Mouse (Mus musculus) CH12.LX (cell line): ENCODE measurements around the gene Wdr37. TPM values are rescaled to one million over a fixed set of nuclear protein-coding genes. Genes with fewer than 3 reads are reported as not detected.

Experiments used
- DNase-seq: peaks from one replicate; pipeline ENCODE4 v3.0.0-alpha.2; 2013; ENCODE audit errors: extremely low read depth
- H3K27ac ChIP-seq: 2 replicates; pipeline ENCODE4 v1.5.1; 2012; ENCODE audit warnings: low read depth, mild to moderate bottlenecking, control low read depth, moderate library complexity; ENCODE audit not compliant: insufficient read depth
- H3K27me3 ChIP-seq: replicated peaks from 2 replicates; pipeline ENCODE3; 2012; ENCODE audit warnings: inconsistent platforms
- H3K36me3 ChIP-seq, 2 experiments: replicated peaks in 1 of 2; 2 replicates each; pipeline versions ENCODE3 to v1.6.1; 2012; ENCODE audit warnings: inconsistent platforms in 1 of 2, low read length in 1 of 2, mild to moderate bottlenecking in 1 of 2, mixed read lengths in 1 of 2, moderate library complexity in 1 of 2; ENCODE audit not compliant: control insufficient read depth in 1 of 2, insufficient read depth in 1 of 2
- H3K4me1 ChIP-seq, 2 experiments: 2 replicates each; pipeline ENCODE4 v1.6.1; 2012; ENCODE audit warnings: inconsistent platforms in 1 of 2, moderate library complexity in 1 of 2; ENCODE audit not compliant: insufficient read depth in 2 of 2, control insufficient read depth in 1 of 2
- H3K4me2 ChIP-seq: 2 replicates; pipeline ENCODE4 v1.6.1; 2012; ENCODE audit warnings: low read depth, mild to moderate bottlenecking, control low read depth; ENCODE audit not compliant: poor library complexity, insufficient read depth, severe bottlenecking
- H3K4me3 ChIP-seq, 3 experiments: fragments of 150-350 bp in 1 of 3; sonication (generic) in 1 of 3; replicated peaks in 1 of 3; 2 replicates each; pipeline versions ENCODE3 to v1.5.1; 2011 to 2012; ENCODE audit warnings: low read depth in 2 of 3, low read length in 2 of 3, mild to moderate bottlenecking in 2 of 3, moderate library complexity in 2 of 3, control low read depth in 1 of 3, improper control_type of control experiment in 1 of 3, inconsistent platforms in 1 of 3, mixed read lengths in 1 of 3; ENCODE audit not compliant: poor library complexity in 1 of 3
- H3K79me2 ChIP-seq: replicated peaks from 2 replicates; pipeline ENCODE4 v1.6.1; 2012; ENCODE audit warnings: mild to moderate bottlenecking, moderate library complexity; ENCODE audit not compliant: control insufficient read depth, poor library complexity, insufficient read depth, severe bottlenecking; ENCODE audit errors: extremely low read depth
- H3K9ac ChIP-seq: 2 replicates; pipeline ENCODE4 v1.6.1; 2012; ENCODE audit warnings: low read depth, mild to moderate bottlenecking, control low read depth, moderate library complexity; ENCODE audit not compliant: insufficient read depth
- H3K9me3 ChIP-seq: replicated peaks from 2 replicates; pipeline ENCODE3; 2012; ENCODE audit warnings: low read length, inconsistent platforms, mixed read lengths
- CHD1 ChIP-seq: IDR thresholded peaks from 2 replicates; pipeline ENCODE4 v1.6.1; 2012; ENCODE audit warnings: low read depth, low read length, improper control_type of control experiment, inconsistent platforms
- CTCF ChIP-seq, 2 experiments: IDR thresholded peaks in 1 of 2; conservative IDR thresholded peaks in 1 of 2; 2 replicates each; pipeline ENCODE4 v1.5.1; 2011 to 2012; ENCODE audit warnings: low read depth in 2 of 2, low read length in 2 of 2, improper control_type of control experiment in 1 of 2, inconsistent platforms in 1 of 2, mild to moderate bottlenecking in 1 of 2, moderate library complexity in 1 of 2
- EP300 ChIP-seq: IDR thresholded peaks from 2 replicates; pipeline ENCODE4 v1.6.1; 2011; ENCODE audit warnings: low read length, improper control_type of control experiment
- HCFC1 ChIP-seq: IDR thresholded peaks from 2 replicates; pipeline ENCODE4 v1.6.1; 2012; ENCODE audit warnings: low read depth, mild to moderate bottlenecking, inconsistent platforms, low read length, improper control_type of control experiment
- IRF4 ChIP-seq: IDR thresholded peaks from 2 replicates; pipeline ENCODE4 v1.6.1; 2014; ENCODE audit warnings: low read depth, mild to moderate bottlenecking, inconsistent platforms, low read length, improper control_type of control experiment
- JUN ChIP-seq: IDR thresholded peaks from 2 replicates; pipeline ENCODE4 v1.6.1; 2011; ENCODE audit warnings: low read depth, mild to moderate bottlenecking, low read length, improper control_type of control experiment, moderate library complexity; ENCODE audit not compliant: insufficient read depth
- MAFK ChIP-seq: IDR thresholded peaks from 2 replicates; pipeline ENCODE4 v1.6.1; 2011; ENCODE audit warnings: low read length, improper control_type of control experiment; ENCODE audit not compliant: insufficient replicate concordance
- MAX ChIP-seq: IDR thresholded peaks from 2 replicates; pipeline ENCODE4 v1.6.1; 2011; ENCODE audit warnings: low read length, improper control_type of control experiment
- MEF2A ChIP-seq: IDR thresholded peaks from 2 replicates; pipeline ENCODE4 v1.6.1; 2014; ENCODE audit warnings: low read depth, mild to moderate bottlenecking, inconsistent platforms, low read length, improper control_type of control experiment, borderline replicate concordance
- MYC ChIP-seq: IDR thresholded peaks from 2 replicates; pipeline ENCODE4 v1.6.1; 2011; ENCODE audit warnings: low read depth, mild to moderate bottlenecking, improper control_type of control experiment, low read length
- POLR2AphosphoS2 ChIP-seq: IDR thresholded peaks from 2 replicates; pipeline ENCODE4 v1.6.1; 2011; ENCODE audit warnings: low read depth, low read length, improper control_type of control experiment
- RAD21 ChIP-seq: IDR thresholded peaks from 2 replicates; pipeline ENCODE4 v1.6.1; 2011; ENCODE audit warnings: low read depth, mild to moderate bottlenecking, low read length, improper control_type of control experiment, moderate library complexity
- SIN3A ChIP-seq: IDR thresholded peaks from 2 replicates; pipeline ENCODE4 v1.6.1; 2012; ENCODE audit warnings: low read length, improper control_type of control experiment, inconsistent platforms
- SMC3 ChIP-seq: IDR thresholded peaks from 2 replicates; pipeline ENCODE4 v1.6.1; 2011; ENCODE audit warnings: low read depth, low read length, improper control_type of control experiment
- TCF12 ChIP-seq: IDR thresholded peaks from 2 replicates; pipeline ENCODE4 v1.6.1; 2014; ENCODE audit warnings: low read depth, mild to moderate bottlenecking, inconsistent platforms, low read length, improper control_type of control experiment
- USF1 ChIP-seq: IDR thresholded peaks from 2 replicates; pipeline ENCODE4 v1.6.1; 2014; ENCODE audit warnings: low read depth, mild to moderate bottlenecking, inconsistent platforms, low read length, improper control_type of control experiment
- ZMIZ1 ChIP-seq: IDR thresholded peaks from 2 replicates; pipeline ENCODE4 v1.6.1; 2012; ENCODE audit warnings: low read depth, mild to moderate bottlenecking, inconsistent platforms, low read length, improper control_type of control experiment
- dilution Hi-C: fragments of 300-500 bp; cut with MboI; formaldehyde crosslinking; loops from 2 replicates; pipeline ENCODE4 v1.14.3; 2020; ENCODE audit warnings: low sequenced_read_pairs; ENCODE audit not compliant: extremely low pct_unique_long_range_greater_than_20kb, extremely low pct_ligation_motif_present
- in situ Hi-C: fragments of 300-500 bp; cut with MboI; formaldehyde crosslinking; loops from 3 replicates; pipeline ENCODE4 v1.14.3; 2019; ENCODE audit warnings: low sequenced_read_pairs, low pct_ligation_motif_present, low pct_unique_long_range_greater_than_20kb, mixed read lengths
- polyA plus RNA-seq: library from polyadenylated mRNA; unstranded; fragments of >175 nt; gene quantifications from 2 replicates; pipeline ENCODE4 v1.2.1, GENCODE M21; 2012; ENCODE audit warnings: low read depth; ENCODE audit not compliant: insufficient read length
- total RNA-seq, 2 experiments: library from RNA; depleted of rRNA; stranded (reverse); fragments of 300-350 nt in 1 of 2; fragments of >200 nt in 1 of 2; gene quantifications; 2 replicates each; pipeline ENCODE4 v1.2.3; 2012 to 2014

The Wdr37 gene
- total and polyA plus RNA-seq, 3 experiments: 11.8 to 24.2 (median 13.4) TPM

DNA sequence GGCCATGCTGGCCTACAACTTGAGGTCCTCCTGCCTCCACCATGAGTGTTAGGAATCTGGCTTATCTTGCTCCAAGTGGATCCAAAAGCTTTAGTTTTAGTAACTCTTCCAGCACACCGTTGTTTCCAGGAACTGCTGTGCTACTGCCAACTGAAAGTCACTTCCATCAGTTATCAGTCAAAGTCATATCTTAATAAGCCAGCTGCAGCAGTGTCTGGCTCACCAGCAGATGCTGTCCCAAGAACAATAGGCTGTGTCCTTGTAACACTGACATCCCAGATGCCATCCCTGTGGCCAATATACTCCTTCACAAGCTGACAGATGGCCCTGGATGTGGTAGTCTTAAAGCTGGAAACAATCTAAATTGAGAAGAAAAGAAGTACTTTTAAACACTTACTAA, 22.4 kb downstream of the Wdr37 start:
- Histone ChIP-seq H3K79me2 (0 out of 2 replicates have a peak, but pooled peaks cover 3% of the 10 kb centered on the region), H3K27me3 (no peaks in the 10 kb centered on the region), H3K4me1 (peaks cover 5 to 10% of the 10 kb centered on the region in 2 experiments), H3K9ac (no peak overlapping the region), H3K27ac (no peak overlapping the region), H3K9me3 (no peaks in the 10 kb centered on the region), H3K4me3 (no peak overlapping the region), H3K4me2 (no peak overlapping the region), H3K36me3 (peaks cover 33 to 71% of the 10 kb centered on the region in 2 experiments)
- TF ChIP-seq CTCF (conservative IDR thresholded peaks at IDR 0.05 in 1 of 2, IDR thresholded peaks at IDR 0.05 in 1 of 2; ENCODE audit: low read depth in 2 of 2, low read length in 2 of 2) (no peak), POLR2AphosphoS2 (no peak), EP300 (no peak), MAX (no peak), MEF2A (no peak), HCFC1 (no peak), TCF12 (no peak), IRF4 (no peak), SMC3 (no peak), ZMIZ1 (no peak), CHD1 (no peak), MAFK (no peak), JUN (no peak)
- no peak for DNase-seq
- dilution Hi-C loops (no loop called here), in situ Hi-C loops (no loop called here)

DNA sequence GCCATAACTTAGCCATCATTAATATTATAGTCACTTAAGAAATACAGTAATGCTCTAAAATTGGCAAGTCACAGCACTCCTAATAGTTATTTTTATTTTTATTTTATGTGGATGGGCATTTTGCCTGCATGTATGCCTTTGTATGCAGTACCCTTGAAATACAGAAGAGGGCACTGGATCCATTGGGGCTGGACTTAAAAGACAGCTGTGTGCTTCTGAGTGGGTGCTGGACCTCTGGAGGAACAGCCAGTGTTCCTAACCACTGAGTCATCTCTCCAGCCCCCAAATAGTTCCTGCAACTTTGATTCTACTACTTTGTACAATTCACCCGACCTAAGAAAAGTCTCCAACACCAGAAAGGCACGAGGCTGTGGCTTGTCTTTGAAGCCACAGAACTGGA, 24.0 kb downstream of the Wdr37 start:
- H3K4me1 ChIP-seq: peaks cover 0 to 6% of the 10 kb centered on the region in 2 experiments; a peak in 2 of 4 replicates
- H3K4me3 ChIP-seq: no peak overlapping the region
- no peak overlapping the region for H3K27ac ChIP-seq
- H3K79me2 ChIP-seq: 0 out of 2 replicates have a peak, but pooled peaks cover 3% of the 10 kb centered on the region
- peaks cover 36 to 70% of the 10 kb centered on the region in 2 experiments for H3K36me3 ChIP-seq
- H3K27me3 ChIP-seq: no peaks in the 10 kb centered on the region
- H3K9me3 ChIP-seq: no peaks in the 10 kb centered on the region
- dilution Hi-C loops (no loop called here), in situ Hi-C loops (no loop called here)
- no peak for DNase-seq
- TF ChIP-seq SIN3A: 0 out of 2 replicates have a peak, but pooled peaks have one; percentile 17
- TF ChIP-seq MYC: no peak
- TF ChIP-seq USF1: no peak
- TF ChIP-seq CTCF (conservative IDR thresholded peaks at IDR 0.05 in 1 of 2, IDR thresholded peaks at IDR 0.05 in 1 of 2; ENCODE audit: low read depth in 2 of 2, low read length in 2 of 2): peak; percentile 38 to 72; a peak in 3 of 4 replicates
- peak; percentile 53 for TF ChIP-seq SMC3
- TF ChIP-seq RAD21: peak; percentile 71
- H3K9ac ChIP-seq: no peak overlapping the region
- no peak overlapping the region for H3K4me2 ChIP-seq
